Mouse (Mus musculus): Measurements from ENCODE around the gene Slc5a4b. TPM values are rescaled to one million over a fixed set of nuclear protein-coding genes. Genes with fewer than 3 reads are reported as not detected.

Gene Slc5a4b
- total RNA-seq (2014; rRNA removed) (not detected in 2 replicates), polyA plus RNA-seq (2015; fragmentation: Nextera tagmentation; extraction: Ambion mirVana) (0.08 TPM in 1 of 2 replicates, not detected in the other)

DNA sequence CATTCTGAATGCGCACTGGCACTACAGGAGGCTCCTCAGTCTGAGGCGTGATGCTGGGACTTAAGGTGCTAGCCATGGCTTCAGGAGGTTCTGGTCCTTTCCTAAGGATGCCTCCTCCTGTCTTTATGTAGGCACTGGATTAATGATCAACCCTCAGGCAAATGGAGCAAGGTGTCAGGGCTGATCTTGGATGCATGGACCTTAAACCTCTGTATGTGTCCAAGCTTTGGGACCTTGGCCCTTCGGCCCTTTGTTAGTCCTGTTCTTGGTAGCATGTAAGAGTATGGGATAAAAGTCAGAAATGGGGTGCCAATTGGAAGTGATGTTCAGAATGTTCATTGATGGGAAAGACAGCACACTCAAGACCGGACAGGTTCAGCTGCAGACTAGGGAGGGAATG lies at the start of gene Slc5a4b:
Slc5a4b (minus strand) TSS at position 101 of the 400 bp plus-strand sequence.
- Histone ChIP-seq H3K4me2 (ENCODE audit: low read depth, low read length) (no peak within 1 kb of the TSS), H3K9me3 (ENCODE audit: low read length) (no peaks in the 10 kb centered on the region), H3K4me1 (ENCODE audit: insufficient read depth, low read length) (no peaks in the 10 kb centered on the region), H3K27ac (no peak within 1 kb of the TSS), H3K4me3 (ENCODE audit: low read length) (no peak within 1 kb of the TSS), H3K27me3 (ENCODE audit: insufficient read depth, low read length) (no peaks in the 10 kb centered on the region), H3K36me3 (ENCODE audit: insufficient read depth, low read length) (no peaks in the 10 kb centered on the region), H3K9ac (replicated peaks; ENCODE audit: low read length) (no peak within 1 kb of the TSS)
- ATAC-seq (no peak), DNase-seq (ENCODE audit: low spot score) (no peak)
- TF ChIP-seq CTCF (IDR thresholded peaks at IDR 0.05; ENCODE audit: low read depth) = no peak
- WGBS = 92% methylated on average over 4 of the region's 4 CpGs

DNA sequence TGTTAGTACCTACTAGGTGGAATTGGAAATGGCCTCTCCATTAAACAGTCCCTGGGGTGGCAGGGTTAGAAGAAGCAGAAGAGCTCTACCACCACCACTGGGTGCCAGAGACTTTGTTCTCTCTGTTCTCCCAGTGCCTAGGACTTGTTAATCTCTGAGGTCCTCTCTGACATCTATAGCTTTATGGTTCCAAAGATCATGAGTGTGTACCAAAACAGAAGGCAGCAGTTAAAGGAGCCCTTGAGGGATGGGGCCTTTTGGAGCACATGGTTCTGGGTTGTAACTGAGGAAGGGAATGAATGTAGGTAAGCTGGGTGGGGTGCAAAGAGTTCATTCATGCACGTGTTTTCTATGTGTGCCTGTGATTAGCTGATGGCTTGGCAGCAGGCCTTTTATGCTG lies 47.2 kb upstream of the Slc5a4b start:
- Histone ChIP-seq H3K4me3 (ENCODE audit: low read length) (no peak overlapping the region), H3K4me1 (ENCODE audit: insufficient read depth, low read length) (no peaks in the 10 kb centered on the region), H3K4me2 (ENCODE audit: low read depth, low read length) (no peak overlapping the region), H3K9ac (replicated peaks; ENCODE audit: low read length) (no peak overlapping the region), H3K27ac (no peak overlapping the region), H3K36me3 (ENCODE audit: insufficient read depth, low read length) (no peaks in the 10 kb centered on the region), H3K27me3 (ENCODE audit: insufficient read depth, low read length) (no peaks in the 10 kb centered on the region), H3K9me3 (ENCODE audit: low read length) (no peaks in the 10 kb centered on the region)
- no peak for DNase-seq (ENCODE audit: low spot score)
- no peak for TF ChIP-seq CTCF (IDR thresholded peaks at IDR 0.05; ENCODE audit: low read depth)
- WGBS = 79% methylated on average over 1 of the region's 1 CpGs
- no peak for ATAC-seq

DNA sequence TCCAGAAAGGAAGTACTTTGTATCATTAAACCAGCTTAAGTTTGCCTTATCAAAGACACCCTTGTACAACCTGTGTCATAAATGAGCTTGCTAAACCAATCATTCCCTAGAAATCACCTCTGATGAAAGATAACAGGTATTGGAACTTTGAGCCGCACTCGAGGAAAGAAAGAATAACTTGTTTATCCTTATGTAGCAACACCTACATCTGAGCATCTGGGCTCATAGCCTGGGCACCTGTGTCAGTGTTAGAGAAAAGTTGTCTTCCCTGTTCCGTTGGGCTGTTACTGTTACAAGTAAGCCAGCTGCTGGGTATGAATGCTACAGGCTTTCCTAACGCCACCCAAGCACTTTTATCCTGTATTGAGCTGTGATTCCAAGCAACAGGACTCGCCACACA lies 46.8 kb upstream of the Slc5a4b start:
- no peaks in the 10 kb centered on the region for H3K27me3 ChIP-seq (ENCODE audit: insufficient read depth, low read length)
- H3K27ac ChIP-seq = no peak overlapping the region
- ATAC-seq (no peak), DNase-seq (ENCODE audit: low spot score) (no peak)
- WGBS = 76% methylated on average over 5 of the region's 5 CpGs
- no peaks in the 10 kb centered on the region for H3K9me3 ChIP-seq (ENCODE audit: low read length)
- no peaks in the 10 kb centered on the region for H3K36me3 ChIP-seq (ENCODE audit: insufficient read depth, low read length)
- H3K4me3 ChIP-seq (ENCODE audit: low read length) = no peak overlapping the region
- H3K4me2 ChIP-seq (ENCODE audit: low read depth, low read length) = no peak overlapping the region
- no peak overlapping the region for H3K9ac ChIP-seq (replicated peaks; ENCODE audit: low read length)
- no peak for TF ChIP-seq CTCF (IDR thresholded peaks at IDR 0.05; ENCODE audit: low read depth)
- no peaks in the 10 kb centered on the region for H3K4me1 ChIP-seq (ENCODE audit: insufficient read depth, low read length)

DNA sequence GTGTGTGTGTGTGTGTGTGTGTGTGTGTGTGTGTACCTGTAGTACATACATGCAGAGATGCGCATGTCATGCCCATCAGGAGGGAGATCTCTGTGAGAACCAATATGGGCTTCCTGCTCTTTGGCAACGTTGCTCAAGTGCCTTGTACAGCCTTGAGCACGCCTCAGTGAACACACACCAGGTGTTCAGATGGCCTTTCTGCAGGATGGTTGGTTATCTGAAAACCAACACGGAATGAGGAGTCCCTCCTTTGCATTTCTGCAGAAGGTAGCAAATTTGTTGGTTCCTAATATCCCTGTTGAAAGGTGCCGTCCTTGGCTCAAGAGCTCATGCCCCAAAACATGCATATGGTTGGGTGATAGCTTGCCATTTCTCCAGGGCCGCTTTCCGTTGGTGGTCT lies 45.1 kb upstream of the Slc5a4b start:
- Histone ChIP-seq H3K4me3 (ENCODE audit: low read length) (no peak overlapping the region), H3K4me2 (ENCODE audit: low read depth, low read length) (no peak overlapping the region), H3K27me3 (ENCODE audit: insufficient read depth, low read length) (no peaks in the 10 kb centered on the region), H3K9ac (replicated peaks; ENCODE audit: low read length) (no peak overlapping the region), H3K4me1 (ENCODE audit: insufficient read depth, low read length) (no peaks in the 10 kb centered on the region), H3K27ac (no peak overlapping the region), H3K36me3 (ENCODE audit: insufficient read depth, low read length) (no peaks in the 10 kb centered on the region), H3K9me3 (ENCODE audit: low read length) (no peaks in the 10 kb centered on the region)
- WGBS = 78% methylated on average over 7 of the region's 7 CpGs
- no peak for TF ChIP-seq CTCF (IDR thresholded peaks at IDR 0.05; ENCODE audit: low read depth)
- no peak for DNase-seq (ENCODE audit: low spot score)
- ATAC-seq = no peak

DNA sequence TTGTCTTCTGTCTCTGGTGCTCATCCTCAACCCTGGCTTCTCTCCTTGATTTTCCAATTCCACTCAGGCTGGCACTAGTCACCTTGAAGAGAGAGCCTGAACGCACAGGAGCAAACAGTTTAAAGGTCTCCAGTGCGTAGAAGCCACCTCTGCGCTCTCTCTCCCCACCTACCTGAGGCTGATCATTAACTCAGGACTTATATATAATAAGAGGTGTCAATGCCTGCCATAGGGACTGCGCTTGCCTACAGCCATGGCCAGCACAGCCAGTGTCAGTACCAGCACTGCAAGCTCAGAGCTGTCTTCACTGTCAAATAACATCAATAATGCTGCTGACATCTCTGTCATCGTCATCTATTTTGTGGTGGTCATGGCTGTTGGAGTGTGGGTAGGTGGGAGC lies 36.5 kb upstream of the Slc5a4b start, which contains the start of gene Slc5a4a:
Slc5a4a (plus strand) TSS at position 174 of the 400 bp plus-strand sequence.
- H3K27ac ChIP-seq = no peak within 1 kb of the TSS
- no peaks in the 10 kb centered on the region for H3K27me3 ChIP-seq (ENCODE audit: insufficient read depth, low read length)
- no peak for TF ChIP-seq CTCF (IDR thresholded peaks at IDR 0.05; ENCODE audit: low read depth)
- H3K36me3 ChIP-seq (ENCODE audit: insufficient read depth, low read length) = no peaks in the 10 kb centered on the region
- no peak within 1 kb of the TSS for H3K4me2 ChIP-seq (ENCODE audit: low read depth, low read length)
- H3K9me3 ChIP-seq (ENCODE audit: low read length) = no peaks in the 10 kb centered on the region
- WGBS = 85% methylated on average over 5 of the region's 5 CpGs
- no peak within 1 kb of the TSS for H3K9ac ChIP-seq (replicated peaks; ENCODE audit: low read length)
- ATAC-seq (no peak), DNase-seq (ENCODE audit: low spot score) (no peak)
- no peaks in the 10 kb centered on the region for H3K4me1 ChIP-seq (ENCODE audit: insufficient read depth, low read length)
- no peak within 1 kb of the TSS for H3K4me3 ChIP-seq (ENCODE audit: low read length)

DNA sequence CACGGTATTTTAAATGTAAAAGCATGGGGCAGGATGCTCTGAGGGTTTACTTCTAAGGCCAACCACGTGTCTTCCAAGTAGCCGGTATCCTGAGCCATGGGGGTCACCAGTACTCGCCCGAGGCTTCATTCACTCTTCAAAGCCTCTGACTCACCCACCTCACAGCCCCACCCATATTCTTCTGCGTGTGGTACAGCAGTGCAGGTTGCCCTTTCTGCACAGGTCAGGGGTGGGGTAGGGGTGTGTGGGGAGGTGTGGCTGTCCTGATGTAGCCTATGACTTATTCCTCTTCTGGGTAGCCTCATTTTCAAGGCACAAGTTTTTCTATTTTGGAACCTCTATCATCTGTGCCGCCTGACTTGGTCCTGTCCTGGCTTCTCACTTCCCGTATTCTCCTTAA lies 36.1 kb upstream of the Slc5a4b start:
- WGBS = 67% methylated on average over 8 of the region's 8 CpGs
- no peaks in the 10 kb centered on the region for H3K36me3 ChIP-seq (ENCODE audit: insufficient read depth, low read length)
- no peak for ATAC-seq

DNA sequence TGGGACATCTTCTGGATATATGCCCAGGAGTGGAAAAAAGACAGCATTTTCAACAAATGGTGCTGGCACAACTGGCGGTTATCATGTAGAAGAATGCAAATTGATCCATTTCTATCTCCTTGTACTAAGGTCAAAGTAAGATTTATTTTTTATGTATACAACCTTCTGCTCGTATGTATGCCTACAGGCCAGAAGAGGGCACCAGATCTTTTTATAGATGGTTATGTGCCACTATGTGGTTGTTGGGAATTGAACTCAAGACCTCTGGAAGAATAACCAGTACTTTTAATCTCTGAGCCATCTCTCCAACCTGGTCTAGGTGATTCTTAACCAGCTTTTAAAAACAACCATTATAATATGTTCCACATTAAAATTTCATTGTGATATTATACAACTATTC lies 25.6 kb upstream of the Slc5a4b start:
- Histone ChIP-seq H3K4me2 (ENCODE audit: low read depth, low read length) (no peak overlapping the region), H3K9ac (replicated peaks; ENCODE audit: low read length) (no peak overlapping the region), H3K9me3 (ENCODE audit: low read length) (no peaks in the 10 kb centered on the region), H3K4me1 (ENCODE audit: insufficient read depth, low read length) (no peaks in the 10 kb centered on the region), H3K27ac (no peak overlapping the region), H3K4me3 (ENCODE audit: low read length) (no peak overlapping the region), H3K36me3 (ENCODE audit: insufficient read depth, low read length) (no peaks in the 10 kb centered on the region), H3K27me3 (ENCODE audit: insufficient read depth, low read length) (no peaks in the 10 kb centered on the region)
- TF ChIP-seq CTCF (IDR thresholded peaks at IDR 0.05; ENCODE audit: low read depth) = no peak
- ATAC-seq (no peak), DNase-seq (ENCODE audit: low spot score) (no peak)
- 80% methylated on average over 2 of the region's 2 CpGs for WGBS

More for the DNA sequence above, 36.1 kb upstream of the Slc5a4b start:
- no peak overlapping the region for H3K27ac ChIP-seq
- H3K4me1 ChIP-seq (ENCODE audit: insufficient read depth, low read length) = no peaks in the 10 kb centered on the region
- H3K9ac ChIP-seq (replicated peaks; ENCODE audit: low read length) = no peak overlapping the region
- no peak for DNase-seq (ENCODE audit: low spot score)
- H3K27me3 ChIP-seq (ENCODE audit: insufficient read depth, low read length) = no peaks in the 10 kb centered on the region
- no peaks in the 10 kb centered on the region for H3K9me3 ChIP-seq (ENCODE audit: low read length)
- no peak for TF ChIP-seq CTCF (IDR thresholded peaks at IDR 0.05; ENCODE audit: low read depth)
- no peak overlapping the region for H3K4me3 ChIP-seq (ENCODE audit: low read length)
- H3K4me2 ChIP-seq (ENCODE audit: low read depth, low read length) = no peak overlapping the region

Measured in hindbrain, postnatal 0 days (tissue).